Comparison of ENCODE assay signal across 10 mouse cellular contexts in the genomic region with DNA sequence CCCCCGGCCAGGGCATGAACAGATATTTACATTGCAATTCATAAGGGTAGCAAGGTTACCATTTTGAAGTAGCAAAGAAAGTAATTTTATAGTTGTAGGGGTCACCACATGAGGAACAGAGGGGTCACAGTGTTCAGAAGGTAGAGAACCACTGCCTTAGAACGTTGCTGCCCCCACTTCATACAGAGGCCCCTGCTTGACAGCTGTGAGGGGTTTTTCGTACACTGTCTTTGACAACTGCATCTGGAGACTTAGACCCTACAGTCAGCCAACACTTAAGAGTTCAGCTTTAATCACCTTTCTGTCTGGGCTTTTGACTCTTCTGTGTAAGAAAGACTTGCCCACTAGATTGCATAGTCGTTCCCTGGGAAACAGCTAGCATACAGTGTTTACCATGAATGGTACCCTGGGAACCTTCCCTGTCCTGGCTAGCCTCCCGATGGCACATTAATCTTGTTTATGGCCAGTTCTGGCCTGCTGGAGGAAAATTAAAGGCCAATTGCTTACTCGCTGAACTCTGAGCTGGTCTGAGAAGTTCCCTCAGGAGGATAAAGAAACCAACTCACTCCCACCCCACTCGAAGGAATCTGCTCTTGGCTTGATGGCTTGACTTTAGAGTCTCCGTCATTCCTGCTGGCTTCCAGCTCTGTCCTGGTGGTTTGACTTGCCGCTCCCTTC. TPM values are rescaled to one million over a fixed set of nuclear protein-coding genes. Genes with fewer than 3 reads are reported as not detected.
DNase-seq lines count a peak whose midpoint lies in the region; ATAC-seq and TF ChIP-seq lines count a peak whose summit lies in the region.
"Had no signal": no experiment of that assay in that cellular context is flagged by ENCODE, and none has a peak within 500 bp of the region (broad histone marks: within the 10 kb centered on the region; RNA-seq: fewer than 3 reads in every experiment).

No protein-coding gene starts in this region.

- no peak overlapping the region for H3K4me2 ChIP-seq in limb, embryonic 14.5 days (replicated peaks; ENCODE audit: low read depth, low read length, severe bottlenecking)
- H3K4me2 ChIP-seq: embryonic facial prominence, embryonic 13.5 days had no signal

- TF ChIP-seq POLR2A in limb, embryonic 14.5 days (IDR thresholded peaks at IDR 0.05; ENCODE audit: borderline replicate concordance, extremely low read depth, insufficient read depth, insufficient read length): no peak
- no peak for TF ChIP-seq POLR2A in thymus, adult 2 months (IDR thresholded peaks at IDR 0.05; ENCODE audit: control insufficient read depth, extremely low read depth, insufficient read depth, low read length, poor library complexity)

- intact Hi-C loops in heart, postnatal 36 days (cut with DNase I): no loop called here

- H3K4me3 ChIP-seq in limb, embryonic 14.5 days (replicated peaks; ENCODE audit: low read length): no peak overlapping the region
- H3K4me3 ChIP-seq in thymus, adult 2 months (ENCODE audit: control insufficient read depth, insufficient read depth, low read length): no peak overlapping the region
- H3K4me3 ChIP-seq: embryonic facial prominence, embryonic 13.5 days had no signal

- no peaks in the 10 kb centered on the region for H3K4me1 ChIP-seq in limb, embryonic 14.5 days (ENCODE audit: control insufficient read depth, insufficient read depth, low read length)
- H3K4me1 ChIP-seq in thymus, adult 2 months (replicated peaks; ENCODE audit: control insufficient read depth, insufficient read depth, low read length): no peaks in the 10 kb centered on the region
- H3K4me1 ChIP-seq: embryonic facial prominence, embryonic 13.5 days had no signal

- DNase-seq in adrenal gland, adult (ENCODE audit: inconsistent age in 2 of 2, low spot score in 1 of 2): peak; percentile 10 to 69
- DNase-seq in adrenal gland, postnatal 25 days: no peak
- peak; percentile 84 for DNase-seq in NIH3T3 (ENCODE audit: low read depth)
- DNase-seq in heart, postnatal 36 days: peak; percentile 4 to 9
- peak; percentile 35 for DNase-seq in limb, embryonic 14.5 days (ENCODE audit: low spot score)
- no peak for DNase-seq in liver
- DNase-seq in thymus, adult 2 months: no peak
- DNase-seq in Muller cell, postnatal 12 days (ENCODE audit: inconsistent ontology term): no peak
- DNase-seq: liver, postnatal 0 days had no signal

- no peak overlapping the region for H3K9ac ChIP-seq in limb, embryonic 14.5 days (ENCODE audit: low read depth, low read length, severe bottlenecking)
- H3K9ac ChIP-seq: embryonic facial prominence, embryonic 13.5 days; liver, postnatal 0 days had no signal

- H3K27me3 ChIP-seq in limb, embryonic 14.5 days (ENCODE audit: control insufficient read depth, insufficient read depth, low read length): no peaks in the 10 kb centered on the region
- no peaks in the 10 kb centered on the region for H3K27me3 ChIP-seq in thymus, adult 2 months (ENCODE audit: control insufficient read depth, insufficient read depth, low read length)

- WGBS in limb, embryonic 14.5 days: 36% methylated on average over 9 of the region's 9 CpGs
- 89% methylated on average over 9 of the region's 9 CpGs for WGBS in thymus, adult 2 months

- H3K9me3 ChIP-seq in limb, embryonic 14.5 days (ENCODE audit: control insufficient read depth, low read length): no peaks in the 10 kb centered on the region
- H3K9me3 ChIP-seq: embryonic facial prominence, embryonic 13.5 days had no signal

- no peaks in the 10 kb centered on the region for H3K36me3 ChIP-seq in limb, embryonic 14.5 days (ENCODE audit: control insufficient read depth, insufficient read depth, low read length)
- H3K36me3 ChIP-seq in thymus, adult 2 months (ENCODE audit: control insufficient read depth, insufficient read depth, low read length): no peaks in the 10 kb centered on the region
- H3K36me3 ChIP-seq: embryonic facial prominence, embryonic 13.5 days had no signal

- TF ChIP-seq CTCF in thymus, adult 2 months (IDR thresholded peaks at IDR 0.05; ENCODE audit: borderline replicate concordance, control insufficient read depth, extremely low read depth, insufficient read depth, low read length, poor library complexity): no peak

- ATAC-seq in limb, embryonic 14.5 days (ENCODE audit: low FRiP score, low read depth): 0 out of 2 replicates have a peak, but pooled peaks have one; percentile 44
- ATAC-seq: liver, postnatal 0 days had no signal

- no peak overlapping the region for H3K27ac ChIP-seq in limb, embryonic 14.5 days (replicated peaks; ENCODE audit: low read depth, low read length)
- no peak overlapping the region for H3K27ac ChIP-seq in thymus, adult 2 months (ENCODE audit: control insufficient read depth, insufficient read depth, low read length)
- H3K27ac ChIP-seq: embryonic facial prominence, embryonic 13.5 days had no signal

RNA-seq across cellular contexts. Expression of a gene that starts 57.8 kb away (rescaled TPM):
- 12.0 and 12.8 TPM in 2 replicates for total RNA-seq in adrenal gland, postnatal 25 days (2021)
- 1 to 10 TPM in 1 of 2 experiments, under 1 TPM in 1; 0.76 to 1.4 TPM for total RNA-seq in heart, postnatal 36 days (2021)
- 0.79 and 0.90 TPM in 2 replicates for polyA plus RNA-seq in limb, embryonic 14.5 days (2012; rRNA removed)
- 0.83 and 1.1 TPM in 2 replicates for polyA plus RNA-seq in limb, embryonic 14.5 days (2014; fragmentation: Nextera tagmentation; extraction: Ambion mirVana)
- polyA plus RNA-seq in thymus, adult 2 months (2012; rRNA removed): 3.4 and 5.2 TPM in 2 replicates

Comparison
In these comparisons a context has a peak if more than half of its experiments do, and no peak if none do; other contexts are left out.
1. DNase-seq: peak in adrenal gland, adult (2 of 2), NIH3T3 (single experiment), heart, postnatal 36 days (2 of 2) and limb, embryonic 14.5 days (single experiment); none in adrenal gland, postnatal 25 days (single experiment), liver (single experiment), thymus, adult 2 months (single experiment) and Muller cell, postnatal 12 days (single experiment).